Mouse (Mus musculus): ENCODE measurements at regions not wholly inside any gene's neighbourhood (a gene's known extent, or its start where the extent isn't known, plus 50 kb on each side); places are given as distances from the start of the nearest gene placed in this dataset.
"Not testable (repeated sequence)": the region's sequence is repeated elsewhere in the genome, so short reads cannot be mapped to it uniquely, and the experiment has no call there.

GRCm38 (mm10) chr3:8310379-8311128 is 1299.3 kb downstream of the Zfp704 start:
- no peak for DNase-seq

GRCm38 (mm10) chr3:8307296-8307695 is 1302.6 kb downstream of the Zfp704 start:
- no peak for DNase-seq

DNA sequence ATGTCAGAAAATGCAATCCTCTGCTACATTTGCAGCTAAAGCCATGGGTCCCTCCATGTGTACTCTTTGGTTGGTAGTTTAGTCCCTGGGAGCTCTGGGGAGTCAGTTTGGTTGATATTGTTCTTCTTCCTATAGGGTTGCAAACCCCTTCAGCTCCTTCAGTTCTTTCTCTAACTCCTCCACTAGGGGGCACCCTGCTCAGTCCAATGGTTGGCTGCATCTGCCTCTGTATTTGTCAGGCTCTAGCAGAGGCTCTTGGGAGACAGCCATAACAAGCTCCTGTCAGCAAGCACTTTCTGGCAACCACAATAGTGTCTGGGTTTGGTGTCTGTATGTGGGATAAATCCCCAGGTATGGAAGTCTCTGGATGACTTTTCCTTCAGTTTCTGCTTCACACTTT is 1305.1 kb downstream of the Zfp704 start:
- no peak for DNase-seq

- no peak for DNase-seq
These were observed 1316.8 kb downstream of the Zfp704 start for GRCm38 (mm10) chr3:8293036-8293435.

GRCm38 (mm10) chr3:8289558-8289957 is 1320.3 kb downstream of the Zfp704 start:
- DNase-seq, result no peak

DNA sequence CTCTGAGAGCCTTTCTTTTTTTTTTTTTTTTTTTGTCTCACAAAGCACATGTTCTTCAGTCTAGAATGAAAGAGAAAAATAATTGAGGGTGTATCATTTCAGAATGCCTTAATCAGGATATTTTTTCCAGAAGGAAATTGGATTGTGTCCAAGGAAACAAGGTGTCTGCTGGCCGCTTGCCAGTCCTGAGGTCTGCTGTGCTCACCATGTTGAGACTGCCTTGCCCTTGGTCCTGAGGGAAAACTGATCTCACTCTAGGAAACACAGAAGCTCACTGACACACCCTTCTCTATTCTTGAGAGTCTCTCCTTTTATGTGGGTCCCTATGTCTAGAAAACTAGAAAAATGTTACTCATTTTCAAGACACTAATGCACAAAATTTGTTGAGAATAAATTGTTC is 1321.4 kb downstream of the Zfp704 start:
- peak; percentile 11 for DNase-seq

DNA sequence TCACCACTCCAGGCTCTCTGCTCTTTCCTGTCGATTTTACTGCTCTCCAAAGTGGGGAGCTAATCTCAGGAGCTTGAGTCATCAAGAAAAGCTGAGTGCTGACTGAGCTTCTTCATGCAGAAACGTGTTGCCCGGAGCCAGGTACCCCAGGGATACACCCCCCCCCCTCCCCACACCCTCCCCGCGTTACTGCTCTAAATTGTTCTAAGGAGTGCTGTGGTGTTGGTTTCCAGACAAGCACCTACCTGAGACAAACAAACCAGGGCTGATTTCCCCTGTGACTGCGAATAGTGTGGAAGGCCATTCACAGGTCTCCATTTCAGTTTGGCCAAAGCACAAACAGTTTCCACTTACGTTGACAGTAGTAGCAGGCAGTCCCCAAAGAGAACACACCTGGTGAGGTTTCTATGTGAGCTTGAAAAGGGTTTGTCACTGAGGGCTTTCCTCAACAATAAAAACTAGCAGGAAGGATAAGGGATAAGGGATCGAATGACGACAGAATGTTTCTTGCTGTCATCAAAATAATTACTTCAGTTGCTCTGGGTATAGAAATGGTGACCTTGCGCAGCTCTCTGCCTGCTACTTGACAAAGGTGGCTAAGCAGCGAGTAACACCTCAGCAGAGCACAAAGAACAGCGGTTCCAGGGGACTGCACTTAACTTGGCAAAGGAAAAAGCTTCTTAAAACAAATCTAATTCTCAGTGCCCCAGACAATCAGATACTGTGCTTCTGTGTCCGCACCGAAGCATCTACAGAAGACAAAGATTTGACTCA is 1325.0 kb downstream of the Zfp704 start:
- DNase-seq, result no peak

DNA sequence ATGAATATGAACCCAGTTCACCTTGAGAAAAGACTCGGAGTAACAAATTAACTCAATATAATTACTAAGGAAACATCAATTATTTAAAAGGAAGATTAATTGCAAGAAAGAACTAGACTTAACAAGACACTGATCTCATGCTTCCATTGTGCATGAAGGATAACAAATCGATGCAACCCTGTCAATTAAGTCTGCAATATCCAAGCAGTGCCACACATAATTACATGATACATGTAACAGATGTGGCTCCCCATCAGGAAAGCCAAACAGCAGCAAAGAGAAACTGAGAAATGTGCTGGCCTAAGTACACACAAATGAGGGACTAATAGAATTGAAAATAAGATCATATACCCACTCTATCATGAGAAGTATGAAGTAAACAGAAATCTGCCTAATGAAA is 1327.5 kb downstream of the Zfp704 start:
- no peak for DNase-seq

- no peak for DNase-seq
These were observed 1333.2 kb downstream of the Zfp704 start for GRCm38 (mm10) chr3:8276661-8277060.

DNA sequence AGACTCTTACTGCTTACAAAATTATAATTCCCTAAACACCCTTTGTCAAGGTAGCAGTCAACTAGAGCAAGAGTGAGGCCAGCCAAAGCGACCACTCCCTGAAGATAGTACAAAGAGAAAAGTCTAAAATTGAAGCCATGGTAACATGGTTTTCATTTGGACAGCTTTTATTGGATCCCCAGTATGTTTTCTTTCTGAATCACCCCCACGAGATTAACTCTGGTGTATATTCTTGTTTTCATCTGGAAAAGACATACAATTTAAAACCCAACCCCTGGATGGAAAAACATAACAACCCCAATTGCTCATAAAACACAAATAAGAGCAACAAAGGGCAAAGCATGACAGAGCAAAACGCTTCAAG is 1339.0 kb downstream of the Zfp704 start:
- no peak for DNase-seq

- no peak for DNase-seq
These were observed 1339.6 kb downstream of the Zfp704 start for GRCm38 (mm10) chr3:8270009-8270934.

DNA sequence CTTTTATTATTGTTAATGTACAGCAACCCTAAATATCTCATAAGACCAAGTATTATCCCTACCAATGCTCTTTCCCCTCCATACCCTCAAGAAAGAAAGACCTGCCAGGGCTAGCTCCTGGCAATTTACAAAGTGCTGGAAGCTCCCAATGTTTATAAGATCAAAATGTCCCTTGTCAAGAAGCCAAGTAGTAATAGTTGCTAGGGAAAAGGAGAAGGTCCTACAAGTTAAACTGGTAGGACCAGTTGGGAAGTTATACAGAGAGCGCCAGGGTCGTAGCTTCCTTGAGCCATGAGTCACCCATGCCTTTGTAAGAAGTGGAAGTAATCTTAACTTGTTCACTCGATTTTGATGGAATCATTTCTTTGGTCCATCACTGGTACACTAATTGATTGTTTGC is 1344.1 kb downstream of the Zfp704 start:
- DNase-seq, result no peak

GRCm38 (mm10) chr3:8264366-8265033 is 1345.4 kb downstream of the Zfp704 start:
- no peak for DNase-seq

GRCm38 (mm10) chr3:8257293-8257692 is 1352.6 kb downstream of the Zfp704 start:
- no peak for DNase-seq

GRCm38 (mm10) chr3:8252311-8252710 is 1357.6 kb downstream of the Zfp704 start:
- DNase-seq, result no peak

GRCm38 (mm10) chr3:8248911-8249310 is 1361.0 kb downstream of the Zfp704 start:
- DNase-seq, result no peak

DNA sequence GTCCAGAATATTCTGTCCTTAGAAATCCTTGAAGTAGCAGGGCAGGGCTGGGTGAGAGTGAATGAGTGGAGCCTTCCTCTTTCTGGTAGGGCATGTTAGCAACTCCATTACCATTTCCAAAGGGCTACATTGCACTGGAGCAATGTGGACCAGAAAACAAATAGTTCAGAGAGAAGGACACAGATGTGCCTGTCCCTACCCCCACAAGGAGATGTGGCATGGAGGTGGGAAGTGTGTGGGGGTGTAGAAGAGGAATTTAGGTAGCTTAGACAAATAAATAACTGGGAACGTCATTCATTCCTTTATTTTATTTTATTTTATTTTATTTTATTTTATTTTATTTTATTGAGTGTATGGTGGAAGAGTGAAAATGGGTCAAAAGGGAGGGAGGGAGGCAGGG is 1364.1 kb downstream of the Zfp704 start:
- DNase-seq, result peak; percentile 33

GRCm38 (mm10) chr3:8245195-8245789 is 1364.6 kb downstream of the Zfp704 start:
- peak; percentile 5 for DNase-seq

DNA sequence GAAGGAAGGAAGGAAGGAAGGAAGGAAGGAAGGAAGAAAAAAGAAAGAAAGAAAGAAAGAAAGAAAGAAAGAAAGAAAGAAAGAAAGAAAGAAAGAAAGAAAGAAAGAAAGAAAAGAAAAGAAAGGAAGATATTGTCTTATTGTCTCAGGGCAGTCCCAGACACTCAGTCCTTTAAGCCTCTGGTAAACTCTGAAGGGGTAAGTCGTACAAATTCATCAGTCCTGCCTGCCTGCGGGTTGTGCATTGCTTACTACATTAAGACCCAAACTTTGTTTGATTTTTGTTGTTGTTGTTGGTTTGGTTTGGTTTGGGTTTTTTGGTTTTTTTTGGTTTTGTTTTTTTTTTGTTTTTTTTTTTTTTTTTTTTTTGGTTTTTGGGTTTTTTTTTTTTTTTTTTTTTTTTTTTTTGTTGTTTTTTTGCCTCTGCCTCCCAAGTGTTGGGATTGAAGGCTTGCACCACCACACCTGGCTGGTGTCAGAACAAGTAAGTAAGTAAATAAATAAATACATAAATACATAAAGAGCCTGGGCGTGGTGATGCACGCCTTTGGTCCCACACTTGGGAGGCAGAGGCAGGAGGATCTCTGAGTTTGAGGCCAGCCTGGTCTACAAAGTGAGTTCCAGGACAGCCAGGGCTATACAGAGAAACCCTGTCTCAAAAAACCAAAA is 1365.2 kb downstream of the Zfp704 start:
- not testable (repeated sequence) for DNase-seq

DNA sequence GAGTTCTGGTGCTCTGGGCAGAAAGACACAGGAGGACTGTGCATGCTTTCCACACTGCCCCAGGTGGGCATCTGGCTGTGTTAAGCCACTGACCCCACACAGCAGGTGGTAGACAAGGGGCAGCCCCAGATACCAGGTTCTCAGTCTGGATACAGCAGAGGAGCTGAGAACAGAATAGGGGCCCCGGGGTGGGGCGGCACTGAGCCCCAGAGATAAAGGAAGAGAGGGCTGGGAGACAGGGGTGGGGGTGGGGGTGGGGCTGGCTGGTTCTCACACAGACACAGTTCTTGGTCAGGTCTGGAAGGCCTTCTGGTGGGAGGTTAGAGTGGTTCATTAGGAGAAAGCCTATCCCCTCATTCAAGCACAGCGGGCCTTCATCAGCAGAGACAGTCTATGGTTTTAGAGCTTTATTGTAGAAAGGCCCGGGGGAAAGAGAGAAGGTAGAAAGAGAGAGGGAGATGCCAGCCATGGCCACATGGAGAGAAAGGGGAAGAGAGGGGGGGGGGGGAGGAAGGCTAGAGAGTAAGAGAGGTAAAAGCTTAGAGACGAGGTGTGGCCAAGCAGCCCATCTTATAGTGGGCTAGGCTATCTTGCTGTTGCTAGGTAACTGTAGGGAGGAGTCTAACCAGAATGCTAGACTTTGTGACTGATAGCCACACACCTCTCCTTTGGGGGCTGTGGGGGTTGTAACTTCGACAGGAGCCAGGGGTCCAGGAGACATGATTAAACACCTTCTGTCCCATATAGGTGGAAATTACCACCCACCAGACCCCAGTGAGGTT is 1403.1 kb downstream of the Zfp704 start:
- no peak for DNase-seq

DNA sequence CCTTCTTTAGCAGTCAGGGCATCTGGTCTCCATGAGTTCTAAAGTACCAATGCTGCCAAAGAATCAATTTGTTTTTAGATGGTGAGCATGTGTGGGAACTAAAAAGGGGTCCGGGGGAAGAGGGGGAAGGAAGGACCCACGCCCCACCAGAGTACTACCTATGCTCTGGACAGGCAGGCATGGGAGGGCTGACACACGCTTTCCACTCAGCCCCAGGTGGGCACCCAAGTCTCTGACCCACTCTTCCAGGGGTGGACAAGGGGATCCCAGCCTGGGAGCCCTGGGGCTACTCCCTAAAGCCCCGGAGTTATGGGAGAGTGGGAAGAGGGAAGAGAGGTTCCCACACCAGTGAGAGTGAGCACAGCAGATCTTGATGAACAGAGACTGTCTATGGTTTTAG is 1446.9 kb downstream of the Zfp704 start:
- DNase-seq, result no peak

Measured in kidney, adult 18-20 months (tissue).